Mouse (Mus musculus): ENCODE measurements around the gene Grid2.

DNA sequence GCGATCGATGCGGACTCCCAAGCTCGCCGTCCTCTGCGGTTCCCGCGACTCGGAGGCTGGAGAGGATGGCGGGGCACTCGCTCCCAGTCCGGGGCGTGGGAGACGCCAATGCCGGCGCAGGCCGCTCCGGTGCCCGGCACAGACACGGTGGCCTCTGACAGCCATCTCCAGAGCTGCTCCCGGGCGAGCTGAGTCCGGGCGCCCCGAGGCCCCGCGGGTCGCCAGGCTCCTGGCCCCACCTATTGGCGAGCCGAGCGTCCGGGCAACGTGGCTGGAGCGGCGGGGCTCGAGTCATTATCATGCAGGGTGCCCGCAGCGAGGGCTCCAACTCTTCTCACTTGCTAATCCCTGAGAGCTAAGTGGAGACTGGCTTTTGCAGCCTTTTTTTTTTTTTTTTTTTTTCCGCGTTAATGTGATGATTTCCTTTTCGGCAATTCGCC is 1.8 kb downstream of the Grid2 start:
- no peak for TF ChIP-seq GATA1 (IDR thresholded peaks at IDR 0.05; ENCODE audit: low read length)
- TF ChIP-seq TAL1 (IDR thresholded peaks at IDR 0.05; ENCODE audit: low read length) = no peak

Measured in erythroblast, embryonic 14.5 days (primary cell).